Mouse (Mus musculus) inflammation-experienced regulatory T-cells, adult 16 weeks (primary cell): ENCODE measurements around the gene Itih1. TPM values are rescaled to one million over a fixed set of nuclear protein-coding genes. Genes with fewer than 3 reads are reported as not detected.

ENCODE experiments used
- polyA plus RNA-seq: library from polyadenylated mRNA; unstranded; fragments of 100-300 nt; shearing (Covaris generic); gene quantifications from one replicate; pipeline ENCODE4 v1.2.1, GENCODE M21; 2017

Itih1 gene
- polyA plus RNA-seq = not detected

DNA sequence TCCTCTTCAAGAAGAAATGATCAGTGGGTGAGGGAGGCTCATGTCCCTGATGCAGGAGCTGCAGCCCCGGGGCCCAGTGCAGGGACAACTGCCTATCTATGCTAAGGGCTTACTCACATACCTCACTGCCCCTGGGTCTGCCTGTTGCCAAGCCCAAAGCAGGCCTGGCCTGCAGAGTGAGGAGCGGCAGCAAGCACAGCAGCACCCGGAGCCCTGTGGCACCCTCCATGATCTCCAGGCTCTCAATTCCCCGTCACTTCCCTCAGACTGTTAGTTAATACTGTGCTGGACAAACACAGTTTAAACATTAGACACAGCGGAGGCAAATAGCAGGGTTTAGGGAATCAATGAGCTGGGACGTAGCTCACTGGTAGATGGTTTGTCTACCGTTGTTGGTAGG is at the start of gene Itih1:
TSS of gene Itih1 (minus strand) at position 252 of the 400 bp plus-strand sequence.

DNA sequence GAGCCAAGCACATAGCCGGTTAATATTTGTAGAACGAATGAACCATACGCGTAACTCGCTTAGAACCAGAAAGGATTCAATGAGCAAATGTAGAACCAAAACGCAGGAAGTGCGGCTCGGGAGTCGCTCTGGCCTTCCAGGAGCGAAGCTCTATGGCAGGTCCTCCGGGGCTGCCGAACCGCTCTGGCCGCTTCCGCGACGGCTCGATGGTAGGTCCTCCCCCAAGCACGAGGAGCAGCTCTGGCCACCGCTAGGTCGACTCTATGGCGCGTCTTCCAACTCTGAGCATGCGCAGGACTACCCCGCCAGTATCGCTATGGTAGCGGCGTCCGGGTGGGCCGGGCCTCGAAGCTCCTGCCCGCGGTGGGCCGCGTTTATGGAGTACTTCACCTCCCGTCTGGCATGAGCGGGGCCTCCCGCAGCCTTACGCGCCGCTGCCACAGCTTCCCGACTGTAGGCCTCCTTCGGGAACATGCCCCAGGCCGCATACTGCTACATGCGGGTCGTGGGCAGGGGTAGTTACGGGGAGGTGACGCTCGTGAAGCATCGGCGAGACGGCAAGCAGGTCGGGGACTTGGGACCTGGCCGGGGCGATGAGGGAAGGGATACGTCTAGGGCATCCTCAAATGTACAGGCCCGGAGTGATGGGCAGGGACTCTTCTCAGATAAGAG is 8.2 kb upstream of the Itih1 start, which contains the start of gene Nek4:
TSS of gene Nek4 (plus strand) at position 224 of the 672 bp plus-strand sequence.

DNA sequence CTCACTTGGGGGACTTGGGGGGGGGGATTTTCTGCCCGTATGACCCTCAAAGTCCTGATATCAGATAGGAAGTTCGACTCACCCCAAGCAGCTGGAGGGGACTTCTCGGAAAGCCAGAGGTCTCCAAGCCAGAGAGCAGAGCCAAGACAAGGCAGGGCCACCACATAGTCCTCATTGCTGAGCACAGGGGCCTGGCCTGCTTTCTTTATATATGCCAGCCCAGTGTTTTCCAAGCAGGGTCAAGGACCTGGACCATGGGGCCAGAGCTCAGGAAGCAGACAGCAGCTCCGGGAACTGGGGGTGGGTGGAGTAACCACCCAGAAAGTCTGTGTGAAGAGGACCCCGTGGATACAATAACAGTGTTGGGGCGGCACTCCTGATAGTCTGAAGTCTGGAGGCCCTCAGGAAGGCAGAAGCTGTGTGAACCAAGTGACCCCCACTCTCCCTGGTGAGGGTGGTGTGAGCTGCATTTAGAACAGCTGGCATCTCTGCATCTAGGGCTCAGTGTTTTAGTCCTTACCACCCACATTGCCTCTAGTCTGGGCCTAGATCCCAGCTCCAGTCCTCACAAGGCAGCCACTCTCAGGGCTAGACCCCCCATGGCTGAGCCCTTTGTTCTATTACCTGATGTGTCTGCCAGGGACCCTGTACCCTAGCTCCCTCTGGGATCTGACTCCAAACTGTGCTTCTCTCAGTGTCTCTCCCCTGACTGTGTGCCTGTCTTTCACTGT is 19.5 kb downstream of the Itih1 start, which contains the start of gene Itih3:
TSS of gene Itih3 (minus strand) at position 386 of the 731 bp plus-strand sequence.

DNA sequence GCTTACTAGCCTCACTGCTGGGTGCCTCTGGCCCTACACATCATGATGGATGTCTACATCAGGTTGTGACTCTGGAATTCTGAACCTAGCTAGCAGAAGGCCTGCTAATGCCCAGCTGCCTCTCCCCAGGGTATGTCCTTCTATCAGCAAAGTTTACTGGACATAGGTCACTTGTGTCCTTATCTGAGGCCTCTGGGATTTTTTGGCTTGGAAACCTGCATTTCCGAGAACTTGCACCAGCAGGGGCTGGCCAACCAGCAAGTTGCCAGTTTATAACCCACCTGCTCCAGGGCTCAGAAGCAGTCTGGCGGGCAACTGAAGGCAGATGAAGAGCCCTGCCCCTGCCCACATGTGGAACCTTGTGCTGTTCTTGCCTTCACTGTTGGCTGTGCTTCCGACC is 56.9 kb downstream of the Itih1 start, which contains the start of gene Itih4:
TSS of gene Itih4 (plus strand) at position 273 of the 400 bp plus-strand sequence.

Other genes starting within 250 kb of the Itih1 start
- gene Sfmbt1, start 228.4 kb downstream of the Itih1 start, polyA plus RNA-seq = 15.9 TPM
- gene Tmem110, start 117.7 kb downstream of the Itih1 start, polyA plus RNA-seq = 5.2 TPM
- gene Mustn1, start 64.1 kb downstream of the Itih1 start, polyA plus RNA-seq = 0.39 TPM
- gene Itih4, start 56.8 kb downstream of the Itih1 start, polyA plus RNA-seq = not detected
- not detected for gene Itih3, start 19.5 kb downstream of the Itih1 start, polyA plus RNA-seq
- gene Nek4, start 8.1 kb upstream of the Itih1 start, polyA plus RNA-seq = 11.8 TPM
- 9.1 TPM for gene Glt8d1, start 58.1 kb upstream of the Itih1 start, polyA plus RNA-seq
- 339 TPM for gene Spcs1, start 58.4 kb upstream of the Itih1 start, polyA plus RNA-seq
- gene Pbrm1, start 75.8 kb upstream of the Itih1 start, polyA plus RNA-seq = 52.6 TPM
- gene Gnl3, start 75.9 kb upstream of the Itih1 start, polyA plus RNA-seq = 77.3 TPM
- gene Smim4, start 185.7 kb upstream of the Itih1 start, polyA plus RNA-seq = 60.7 TPM
- 0.45 TPM for gene Nt5dc2, start 187.8 kb upstream of the Itih1 start, polyA plus RNA-seq
- gene Stab1, start 225.4 kb upstream of the Itih1 start, polyA plus RNA-seq = 3.5 TPM